Mouse (Mus musculus): ENCODE data around the gene Tnni3. TPM values are rescaled to one million over a fixed set of nuclear protein-coding genes. Genes with fewer than 3 reads are reported as not detected.

Tnni3 gene
- polyA plus RNA-seq, 3 experiments from 2014 or later: 0.48 to 3.4 (median 1.4) TPM

DNA sequence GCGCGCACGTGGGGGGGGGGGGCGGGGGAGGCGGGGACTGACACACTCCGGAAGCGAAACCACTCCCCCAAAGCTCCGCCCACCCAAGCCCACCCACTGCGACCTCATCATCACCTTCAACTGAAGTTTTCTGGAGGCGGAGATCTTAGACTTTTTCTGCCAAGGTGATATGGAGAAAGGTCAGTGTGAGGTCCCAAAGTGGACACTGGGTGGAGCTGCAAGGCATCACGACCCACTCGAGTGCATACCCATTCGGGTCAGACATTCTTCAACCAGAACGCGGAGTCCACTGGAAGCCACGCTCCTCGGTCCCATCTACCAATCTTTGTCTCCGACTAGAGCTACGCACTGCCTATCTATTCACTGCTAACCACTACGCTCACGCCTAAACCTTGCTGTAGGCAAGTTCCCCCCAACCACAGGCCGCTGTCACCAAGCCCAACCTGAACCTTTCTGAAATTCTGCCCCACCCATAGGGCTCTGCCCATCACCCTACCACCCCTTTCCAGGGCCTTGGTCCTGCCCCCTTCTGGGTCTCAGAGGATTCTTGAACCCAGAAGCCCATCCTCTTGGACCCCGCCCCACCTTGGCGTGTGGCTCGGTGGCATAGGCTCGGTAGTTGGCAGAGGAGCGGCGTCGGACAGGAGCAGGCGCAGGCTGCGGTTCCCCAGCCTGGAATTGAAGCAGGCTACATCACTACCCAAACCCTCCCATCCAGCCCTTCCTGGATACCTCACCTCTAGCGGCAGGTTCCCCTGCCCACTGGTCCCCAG, 2.6 kb downstream of the Tnni3 start:
- ATAC-seq: no peak

- peak; percentile 85 for ATAC-seq
Measured at GRCm38 (mm10) chr7:4518487-4518886, 5.5 kb downstream of the Tnni3 start.

DNA sequence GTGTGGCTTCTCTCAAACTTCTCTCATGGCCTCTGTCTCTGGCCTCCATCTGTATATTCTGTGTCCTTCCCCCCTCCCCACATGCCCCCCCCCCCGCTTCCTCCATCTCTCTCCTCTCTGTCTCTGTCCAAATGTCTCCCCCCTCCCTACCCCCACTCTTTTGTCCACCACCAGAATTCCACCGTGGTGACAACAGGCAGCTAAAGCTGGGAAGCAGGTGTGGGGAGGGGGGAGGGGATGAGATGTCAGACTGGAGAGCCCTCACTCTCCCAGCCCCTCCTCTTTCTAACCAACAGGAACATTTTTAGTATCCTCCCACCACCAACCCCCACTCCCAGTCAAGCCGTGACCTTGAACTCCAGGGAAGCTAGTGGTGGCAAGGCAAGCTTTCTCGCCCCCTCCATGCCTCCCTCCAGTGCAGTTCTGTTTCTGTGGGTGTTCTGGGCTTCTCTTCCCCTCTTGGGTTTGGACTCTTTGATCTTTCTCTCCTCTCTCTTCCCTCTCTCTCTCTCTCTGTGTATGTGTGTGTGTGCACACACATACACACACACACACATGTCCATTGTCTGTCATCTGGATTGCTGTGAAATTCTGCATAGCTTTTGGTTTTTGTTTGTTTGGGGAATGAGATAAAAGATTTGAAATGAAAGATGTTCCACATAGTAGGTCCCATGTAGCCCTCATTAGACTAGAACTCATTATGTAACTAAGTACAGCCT, 7.5 kb downstream of the Tnni3 start, which contains the start of gene Tnnt1:
Gene Tnnt1, minus strand, starts transcription at position 51 of the 719 bp plus-strand sequence.
- no peak for ATAC-seq

DNA sequence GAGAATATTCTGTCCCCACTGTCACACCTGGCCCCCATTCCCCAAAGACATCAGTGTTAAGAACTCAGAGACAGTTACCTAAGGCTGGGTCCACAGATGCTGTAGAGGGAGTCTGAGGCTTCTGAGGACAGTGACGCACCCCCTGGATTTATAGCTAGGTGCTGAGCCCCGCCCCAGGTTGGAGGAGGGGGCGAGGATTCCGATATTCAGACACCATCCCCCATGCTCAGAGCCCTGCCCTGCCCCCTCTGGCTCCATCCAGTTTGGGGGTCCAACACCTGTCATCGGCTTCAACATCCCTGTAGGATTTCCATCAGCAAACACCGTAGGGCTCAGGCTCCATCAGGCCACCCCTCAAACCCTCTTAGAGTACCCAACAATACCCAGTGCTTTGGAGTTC, 8.2 kb downstream of the Tnni3 start:
- ATAC-seq: no peak

- no peak for ATAC-seq
Measured at GRCm38 (mm10) chr7:4513829-4514712, 10.0 kb downstream of the Tnni3 start.

- ATAC-seq: peak; percentile 51
Measured at GRCm38 (mm10) chr7:4513236-4513635, 10.8 kb downstream of the Tnni3 start.

DNA sequence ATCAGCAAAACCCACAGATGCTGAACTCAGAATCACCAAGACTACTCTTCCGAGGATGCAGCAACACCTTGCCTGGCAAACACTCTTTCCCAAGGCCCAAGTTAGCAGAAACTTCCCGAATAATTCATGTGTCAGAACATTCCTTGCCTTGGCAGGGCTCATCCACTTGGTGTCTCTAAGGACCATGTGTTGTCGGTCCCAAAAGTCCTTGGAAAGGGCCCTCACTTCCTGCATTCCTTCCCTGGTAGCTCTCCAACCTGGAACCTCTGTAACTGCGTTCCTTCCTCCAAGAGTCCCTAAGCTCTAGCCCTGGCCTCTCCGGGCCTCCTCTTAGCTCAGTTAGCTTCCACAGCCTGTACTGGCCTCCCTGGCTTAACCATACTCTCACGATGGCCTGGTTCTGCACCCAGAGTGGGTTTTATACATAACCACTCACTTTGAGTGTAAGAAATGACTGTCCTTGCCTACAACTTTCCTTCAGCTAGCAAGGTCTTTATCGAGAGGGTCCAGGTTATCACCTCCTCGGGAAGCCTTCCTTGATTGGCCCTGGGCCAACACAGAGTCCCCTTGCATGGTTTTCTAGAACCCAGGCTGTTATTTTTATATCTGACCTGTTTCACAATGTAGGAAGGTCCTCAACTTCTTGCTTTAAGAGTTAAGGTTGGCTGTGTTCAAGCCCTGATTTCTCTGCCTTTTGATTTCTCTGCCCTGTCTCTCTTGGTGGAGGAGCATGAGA, 12.4 kb downstream of the Tnni3 start:
- no peak for ATAC-seq

- peak; percentile 93 for ATAC-seq
Measured at GRCm38 (mm10) chr7:4509863-4510608, 14.0 kb downstream of the Tnni3 start.

GRCm38 (mm10) chr7:4508739-4509116, 15.3 kb downstream of the Tnni3 start:
- no peak for ATAC-seq

- ATAC-seq: no peak
Measured at GRCm38 (mm10) chr7:4508062-4508738, 15.8 kb downstream of the Tnni3 start.

DNA sequence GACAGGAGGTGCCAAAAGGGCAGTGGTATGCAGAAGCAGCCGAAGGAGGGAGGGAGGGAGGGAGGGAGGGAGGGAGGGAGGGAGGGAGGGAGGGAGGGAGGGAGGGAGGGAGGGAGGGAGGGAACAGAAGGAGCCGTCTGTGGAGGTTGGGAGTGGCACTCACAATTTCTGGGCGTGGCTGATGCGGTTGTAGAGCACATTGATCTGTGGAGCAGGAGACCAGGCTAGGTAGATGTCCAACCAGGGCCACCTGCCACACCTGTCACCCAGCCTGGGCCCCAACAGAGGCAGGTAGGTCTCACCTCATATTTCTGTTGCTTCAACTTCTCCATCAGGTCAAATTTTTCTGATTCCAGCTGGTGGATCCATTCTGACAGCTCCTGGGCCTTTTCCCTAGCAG, 16.8 kb downstream of the Tnni3 start:
- ATAC-seq: no peak

GRCm38 (mm10) chr7:4504646-4505435, 19.2 kb downstream of the Tnni3 start:
- ATAC-seq: no peak

DNA sequence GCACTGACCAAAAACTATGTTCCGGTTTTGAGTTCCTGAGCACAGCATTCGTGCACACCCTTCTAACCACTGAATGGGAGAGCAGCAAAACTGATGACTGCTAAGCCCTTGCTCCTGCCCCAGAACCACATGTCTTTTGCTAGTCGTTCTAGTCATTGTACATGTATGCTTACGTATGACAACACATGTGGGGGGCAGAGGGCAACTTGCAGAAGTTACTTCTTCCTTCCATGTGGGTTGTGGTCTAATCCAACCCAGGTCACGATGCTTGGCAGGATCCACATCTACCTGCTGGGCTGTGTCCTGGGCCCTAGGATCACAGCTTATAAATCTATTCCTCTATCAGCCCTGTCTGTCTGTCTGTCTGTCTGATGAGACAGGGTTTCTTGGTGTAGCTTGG, 20.2 kb downstream of the Tnni3 start:
- no peak for ATAC-seq

DNA sequence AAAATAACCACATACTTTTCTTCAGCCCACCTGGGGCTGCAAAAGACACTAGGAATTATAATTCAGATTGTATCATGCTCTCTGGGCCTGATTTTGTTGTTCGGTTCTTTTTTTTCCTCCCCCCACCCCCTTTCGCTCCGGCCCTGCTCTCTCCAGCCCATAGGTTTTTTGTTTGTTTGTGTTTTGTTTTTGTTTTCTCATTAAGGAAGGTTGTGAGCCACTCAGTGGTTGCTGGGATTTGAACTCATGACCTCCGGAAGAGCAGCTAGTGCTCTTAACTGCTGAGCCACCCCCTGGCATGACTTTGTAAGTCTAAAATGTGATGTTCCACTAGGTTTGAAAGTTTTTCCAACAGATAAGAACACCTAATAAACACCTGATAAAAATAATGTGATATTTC, 20.9 kb downstream of the Tnni3 start:
- no peak for ATAC-seq

GRCm38 (mm10) chr7:4502421-4503090, 21.5 kb downstream of the Tnni3 start:
- ATAC-seq: no peak

DNA sequence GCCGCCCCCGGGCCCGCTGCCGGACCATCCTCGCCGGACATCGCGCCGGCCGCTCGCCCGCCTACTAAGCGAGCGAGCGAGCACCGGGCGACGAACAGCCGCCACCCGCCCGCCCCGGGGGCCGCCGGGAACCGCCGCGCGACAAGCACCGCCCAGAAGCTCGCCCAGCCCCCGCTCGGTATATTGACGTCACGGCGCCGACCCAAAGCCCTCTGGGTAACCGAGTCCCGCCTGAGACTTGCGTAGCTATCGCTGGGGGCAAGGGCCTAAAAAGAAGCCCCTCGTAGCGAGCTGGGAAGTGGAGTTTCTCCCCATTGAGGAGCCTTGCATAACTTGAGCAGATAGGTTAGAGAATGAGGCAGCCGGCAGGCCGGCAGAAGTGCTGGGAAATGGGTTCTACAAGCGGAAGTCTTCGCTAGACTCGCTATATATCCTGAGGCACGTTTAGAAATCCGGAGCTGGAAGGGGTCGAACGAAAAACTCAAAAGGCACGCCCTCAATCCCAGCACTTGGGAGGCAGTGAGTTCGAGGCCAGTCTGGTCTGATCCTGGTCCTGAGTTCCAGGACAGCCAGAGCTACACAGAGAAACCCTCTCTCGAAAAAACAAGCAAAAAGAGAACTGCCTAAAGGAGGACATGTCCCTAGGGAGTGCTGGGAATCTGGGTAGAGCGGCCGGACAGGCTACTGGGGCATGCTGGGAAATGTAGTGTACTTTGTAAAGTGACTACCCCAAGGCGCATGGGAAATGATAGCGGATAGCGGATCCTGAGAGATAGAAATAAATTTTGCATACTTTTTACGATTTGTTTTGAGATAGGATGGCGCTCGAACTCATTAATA, 22.3 kb downstream of the Tnni3 start, which contains the start of gene Ppp1r12c:
Gene Ppp1r12c, minus strand, starts transcription at position 123 of the 840 bp plus-strand sequence.
- peak; percentile 88 for ATAC-seq

GRCm38 (mm10) chr7:4500892-4501471, 23.0 kb downstream of the Tnni3 start:
- ATAC-seq: peak; percentile 46

GRCm38 (mm10) chr7:4499034-4499433, 25.0 kb downstream of the Tnni3 start:
- ATAC-seq: no peak
